Mouse (Mus musculus) testis, adult 2 months (tissue): ENCODE results near the gene Vax2.

ENCODE experiments used
- CTCF ChIP-seq: fragments of 200-500 bp; IDR thresholded peaks from 2 replicates; pipeline ENCODE4 v1.5.1; 2012; ENCODE audit warnings: low read depth, mild to moderate bottlenecking, inconsistent platforms, low read length, moderate library complexity; ENCODE audit not compliant: control insufficient read depth, insufficient read depth, insufficient replicate concordance
- POLR2A ChIP-seq: fragments of 200-500 bp; IDR thresholded peaks from 2 replicates; pipeline ENCODE4 v1.6.1; 2012; ENCODE audit warnings: low read depth, mild to moderate bottlenecking, inconsistent platforms, low read length, moderate library complexity; ENCODE audit not compliant: control insufficient read depth

GRCm38 (mm10) chr6:83722526-83722925 lies 11.5 kb downstream of the Vax2 start:
- TF ChIP-seq CTCF (no peak), POLR2A (no peak)
